Mouse (Mus musculus) midbrain, embryonic 12.5 days (tissue): ENCODE measurements at regions not wholly inside any gene's neighbourhood (a gene's known extent, or its start where the extent isn't known, plus 50 kb on each side); places are given as distances from the start of the nearest gene placed in this dataset.
"Not testable (repeated sequence)": the region's sequence is repeated elsewhere in the genome, so short reads cannot be mapped to it uniquely, and the experiment has no call there.

Source experiments
- ATAC-seq: fragments of 200-750 bp; cut with Nextera tagmentation; 2 replicates; pipeline ENCODE4 v1.8.0; 2017; ENCODE audit warnings: low read depth, moderate TSS enrichment, moderate library complexity; ENCODE audit not compliant: low FRiP score
- H3K27ac ChIP-seq: fragments of 300-500 bp; sonication (generic); replicated peaks from 2 replicates; pipeline ENCODE4 v1.5.1; 2016; ENCODE audit warnings: mild to moderate bottlenecking
- H3K27me3 ChIP-seq: fragments of 300-500 bp; sonication (generic); 2 replicates; pipeline ENCODE4 v1.6.1; 2016; ENCODE audit warnings: mild to moderate bottlenecking
- H3K36me3 ChIP-seq: fragments of 300-500 bp; sonication (generic); 2 replicates; pipeline ENCODE4 v1.6.1; 2016
- H3K4me1 ChIP-seq: fragments of 300-500 bp; sonication (generic); 2 replicates; pipeline ENCODE4 v1.6.1; 2016
- H3K4me2 ChIP-seq: fragments of 300-500 bp; sonication (generic); replicated peaks from 2 replicates; pipeline ENCODE4 v1.6.1; 2016; ENCODE audit warnings: mild to moderate bottlenecking, moderate library complexity
- H3K4me3 ChIP-seq: fragments of 300-500 bp; sonication (generic); 2 replicates; pipeline ENCODE4 v1.5.1; 2016; ENCODE audit warnings: mild to moderate bottlenecking
- H3K9ac ChIP-seq: fragments of 300-500 bp; sonication (generic); replicated peaks from 2 replicates; pipeline ENCODE4 v1.6.1; 2016; ENCODE audit warnings: mild to moderate bottlenecking, moderate library complexity
- H3K9me3 ChIP-seq: fragments of 300-500 bp; sonication (generic); 2 replicates; pipeline ENCODE4 v1.6.1; 2016; ENCODE audit warnings: mild to moderate bottlenecking
- WGBS: fragments of 180-500 bp; shearing (Covaris S2); methylation state at CpG from one replicate; pipeline ENCODE4 v1.1.7; 2016; 5-methylcytosine and 5-hydroxymethylcytosine counted together

DNA sequence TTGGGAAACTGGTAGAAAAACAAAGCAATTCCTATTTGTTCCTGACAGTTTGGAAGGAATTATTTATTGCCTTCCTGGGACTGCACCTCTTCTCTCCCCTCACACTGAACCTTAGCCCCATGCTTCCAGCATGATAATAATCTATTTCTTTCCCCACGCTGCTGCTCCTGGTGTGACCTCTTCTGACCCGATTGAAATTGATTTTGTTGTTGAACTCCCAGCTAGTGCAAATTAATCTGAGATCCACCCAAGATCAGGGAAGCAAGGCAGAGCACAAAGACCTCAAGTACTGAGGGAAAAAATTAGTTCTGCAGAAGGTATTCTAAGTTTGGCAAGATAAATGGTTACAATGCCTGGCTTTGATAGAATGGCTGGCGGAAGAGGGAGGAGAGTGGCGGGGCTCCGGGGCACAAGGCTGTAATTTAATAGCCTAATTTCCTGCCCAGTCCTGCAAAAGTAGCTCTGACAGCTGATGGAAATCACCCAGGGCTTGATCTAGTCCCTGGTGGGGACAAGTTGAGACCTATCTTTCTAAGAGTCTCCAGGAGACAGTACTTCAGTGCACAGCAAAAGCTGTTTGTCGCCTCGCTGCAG, 604.6 kb upstream of the Sox11 start:
- ATAC-seq = no peak
- Histone ChIP-seq H3K9ac (no peak overlapping the region), H3K4me3 (no peak overlapping the region), H3K27ac (peak overlapping the region; percentile 72), H3K27me3 (no peaks in the 10 kb centered on the region), H3K4me2 (no peak overlapping the region), H3K9me3 (no peaks in the 10 kb centered on the region), H3K36me3 (no peaks in the 10 kb centered on the region), H3K4me1 (peaks cover 20% of the 10 kb centered on the region)
- 48% methylated on average over 7 of the region's 7 CpGs for WGBS

DNA sequence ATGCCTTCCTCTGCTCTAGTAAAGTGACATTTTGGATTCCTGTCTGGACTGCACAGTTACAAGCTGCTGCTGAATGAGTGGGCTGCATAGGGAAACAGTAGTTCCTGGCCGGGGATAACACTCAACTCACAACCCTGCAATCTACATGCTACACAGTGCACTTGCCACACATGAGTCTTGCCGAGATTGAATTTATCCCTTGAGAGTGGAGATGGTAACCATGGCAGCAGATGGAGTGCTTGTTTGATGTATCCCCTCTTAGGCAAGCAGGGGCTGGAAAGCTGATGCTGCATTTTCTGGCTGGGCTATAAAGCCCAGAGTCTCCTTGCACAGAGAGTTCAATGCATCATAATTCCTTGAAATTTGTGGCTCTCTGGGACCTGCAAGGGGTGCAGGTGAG, 603.0 kb upstream of the Sox11 start:
- H3K27ac ChIP-seq = peak overlapping the region; percentile 71
- peak; percentile 66; the same call in 1 of the 2 replicates for ATAC-seq

DNA sequence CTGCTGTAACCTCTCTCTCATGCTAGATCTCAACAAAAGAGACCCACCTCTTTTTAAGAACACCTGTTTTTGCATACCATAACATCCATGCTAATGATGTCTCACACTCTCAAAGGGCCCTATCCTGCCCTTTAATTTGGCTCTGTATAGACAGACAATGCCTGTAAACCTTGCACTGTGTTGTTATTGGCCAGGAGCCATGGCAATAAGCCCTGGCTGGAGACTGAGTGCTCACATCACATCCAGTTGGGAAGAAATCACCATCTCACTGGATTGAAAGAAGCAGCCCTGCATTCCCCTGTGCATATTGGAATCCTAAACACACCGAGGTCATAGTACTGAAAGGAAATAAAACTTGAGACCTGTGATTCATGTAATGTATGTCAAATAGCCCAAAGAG, 598.7 kb upstream of the Sox11 start:
- Histone ChIP-seq H3K4me3 (no peak overlapping the region), H3K4me2 (no peak overlapping the region), H3K9me3 (no peaks in the 10 kb centered on the region), H3K27ac (no peak overlapping the region), H3K9ac (no peak overlapping the region), H3K4me1 (peaks cover 10% of the 10 kb centered on the region), H3K36me3 (no peaks in the 10 kb centered on the region), H3K27me3 (no peaks in the 10 kb centered on the region)
- WGBS = 78% methylated on average over 1 of the region's 1 CpGs
- ATAC-seq = no peak

More for the DNA sequence above, 603.0 kb upstream of the Sox11 start:
- 38% methylated on average over 2 of the region's 2 CpGs for WGBS
- Histone ChIP-seq H3K27me3 (no peaks in the 10 kb centered on the region), H3K9ac (no peak overlapping the region), H3K9me3 (no peaks in the 10 kb centered on the region), H3K4me2 (no peak overlapping the region), H3K4me1 (peaks cover 20% of the 10 kb centered on the region), H3K4me3 (no peak overlapping the region), H3K36me3 (no peaks in the 10 kb centered on the region)

DNA sequence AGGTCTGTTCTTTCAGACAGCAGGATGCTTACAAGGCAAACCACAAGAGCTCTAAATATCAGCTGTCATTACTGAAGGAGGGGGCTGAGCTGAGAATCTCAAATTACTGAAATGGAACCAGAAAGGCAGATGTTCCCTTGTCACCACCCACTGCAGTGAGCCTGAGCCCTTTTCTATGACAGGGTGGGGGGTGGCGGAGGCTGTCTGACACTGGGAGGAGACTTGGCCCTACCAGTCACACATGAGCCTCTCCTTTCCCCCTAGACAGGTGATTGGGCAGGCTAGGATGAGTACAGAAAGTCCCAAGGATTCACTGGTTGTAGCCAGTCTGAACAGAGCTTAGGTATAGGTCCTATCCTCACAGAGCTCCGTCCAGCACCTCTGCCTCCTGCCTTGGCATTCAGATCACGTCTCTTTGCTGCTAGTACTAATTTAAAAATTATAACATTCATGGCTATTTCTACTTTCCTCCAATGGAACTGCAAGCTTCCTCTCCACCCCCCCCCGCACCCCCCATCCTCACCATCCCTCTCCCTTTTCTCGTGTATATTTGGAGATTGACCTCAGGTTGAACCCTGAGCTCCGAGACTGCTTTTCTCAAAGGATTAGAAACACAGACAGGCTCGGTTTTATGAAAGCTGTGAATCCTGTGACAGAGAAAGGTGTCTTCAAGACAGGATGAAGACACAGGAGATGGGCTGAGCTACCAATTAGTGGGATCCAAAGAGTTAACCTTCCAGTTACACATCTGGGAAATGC, 590.2 kb upstream of the Sox11 start:
- peak; percentile 60; the same call in 1 of the 2 replicates for ATAC-seq
- WGBS = 34% methylated on average over 7 of the region's 7 CpGs
- H3K27me3 ChIP-seq = no peaks in the 10 kb centered on the region
- H3K27ac ChIP-seq = peak overlapping the region; percentile 10; the same call in 1 of the 2 replicates
- no peak overlapping the region for H3K9ac ChIP-seq
- no peaks in the 10 kb centered on the region for H3K9me3 ChIP-seq
- H3K4me3 ChIP-seq = no peak overlapping the region
- peaks cover 12% of the 10 kb centered on the region for H3K4me1 ChIP-seq
- no peaks in the 10 kb centered on the region for H3K36me3 ChIP-seq
- H3K4me2 ChIP-seq = no peak overlapping the region

DNA sequence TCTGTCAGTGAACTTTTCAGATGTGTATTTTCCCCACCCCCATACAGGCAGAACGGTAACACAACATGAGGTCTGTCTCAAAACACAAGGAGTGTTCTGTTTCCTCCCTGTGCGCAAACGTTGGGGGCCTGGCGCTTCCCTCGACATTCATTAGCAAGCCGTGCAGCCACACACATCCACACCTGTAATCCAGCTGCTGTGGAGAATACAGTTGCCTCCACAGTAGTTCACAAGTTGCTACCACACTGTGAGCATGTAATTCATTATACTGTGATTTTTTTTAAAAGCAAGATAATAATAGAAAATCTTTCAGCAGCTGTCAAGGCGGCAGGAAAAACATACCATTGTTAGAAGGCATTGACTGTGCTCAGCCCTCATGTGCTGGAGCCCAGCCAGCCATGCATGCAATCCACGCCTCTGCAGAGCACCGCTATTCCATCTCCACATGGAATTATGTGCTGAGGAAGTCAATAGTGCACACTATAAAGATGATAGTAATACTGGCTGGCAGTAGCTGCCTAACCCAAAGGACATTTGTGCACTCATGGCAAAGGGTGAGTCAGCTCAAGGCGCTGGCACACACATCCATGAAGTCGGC, 586.1 kb upstream of the Sox11 start:
- Histone ChIP-seq H3K4me2 (no peak overlapping the region), H3K4me1 (peaks cover 12% of the 10 kb centered on the region), H3K36me3 (no peaks in the 10 kb centered on the region), H3K9me3 (no peaks in the 10 kb centered on the region), H3K27ac (0 out of 2 replicates have a peak overlapping the region, but pooled peaks have one; percentile 2), H3K27me3 (no peaks in the 10 kb centered on the region), H3K9ac (no peak overlapping the region), H3K4me3 (no peak overlapping the region)
- 69% methylated on average over 11 of the region's 11 CpGs for WGBS
- no peak for ATAC-seq

DNA sequence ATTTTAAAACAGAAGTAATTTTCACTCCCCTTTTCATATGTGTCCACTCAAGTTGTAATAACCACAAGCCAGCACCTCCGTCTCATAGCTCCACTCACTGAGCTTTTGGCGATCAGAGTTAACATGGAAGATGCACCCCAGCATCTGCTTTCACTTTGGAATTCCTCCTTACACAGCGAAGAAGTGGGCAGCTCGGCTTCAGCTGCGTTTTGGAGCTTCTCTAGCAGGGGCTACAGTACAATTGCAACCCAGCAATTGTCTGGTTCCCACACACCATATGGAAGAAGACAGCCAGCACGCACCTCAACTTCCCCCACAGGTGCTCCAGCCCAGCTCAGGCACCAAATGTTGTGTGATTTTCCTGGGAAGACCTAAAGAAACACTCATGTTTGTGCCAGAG, 584.4 kb upstream of the Sox11 start:
- Histone ChIP-seq H3K4me2 (no peak overlapping the region), H3K4me3 (no peak overlapping the region), H3K4me1 (0 out of 2 replicates have a peak, but pooled peaks cover under 1% of the 10 kb centered on the region), H3K27me3 (no peaks in the 10 kb centered on the region), H3K9ac (no peak overlapping the region), H3K27ac (no peak overlapping the region), H3K9me3 (no peaks in the 10 kb centered on the region), H3K36me3 (no peaks in the 10 kb centered on the region)
- WGBS = 91% methylated on average over 6 of the region's 6 CpGs
- ATAC-seq = no peak

DNA sequence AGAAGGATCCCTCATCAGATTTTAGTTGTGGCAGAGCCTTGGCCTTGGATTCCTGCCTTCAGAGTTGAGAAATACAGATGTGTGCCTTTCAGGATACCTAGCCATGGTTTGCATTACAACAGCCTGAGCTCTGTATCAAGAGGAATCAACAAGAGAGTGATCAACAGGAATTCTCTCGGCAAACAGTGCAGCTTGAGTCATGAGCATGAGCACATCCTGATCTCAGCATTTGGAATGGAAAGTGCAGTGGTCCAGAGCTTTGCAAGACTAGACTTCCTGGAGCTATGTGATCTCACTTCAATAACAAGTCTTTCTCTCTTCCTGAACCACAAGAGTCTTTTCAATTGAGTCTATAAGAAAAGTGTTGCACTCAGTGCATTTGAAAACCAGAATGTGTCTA, 578.2 kb upstream of the Sox11 start:
- 74% methylated on average over 1 of the region's 1 CpGs for WGBS

DNA sequence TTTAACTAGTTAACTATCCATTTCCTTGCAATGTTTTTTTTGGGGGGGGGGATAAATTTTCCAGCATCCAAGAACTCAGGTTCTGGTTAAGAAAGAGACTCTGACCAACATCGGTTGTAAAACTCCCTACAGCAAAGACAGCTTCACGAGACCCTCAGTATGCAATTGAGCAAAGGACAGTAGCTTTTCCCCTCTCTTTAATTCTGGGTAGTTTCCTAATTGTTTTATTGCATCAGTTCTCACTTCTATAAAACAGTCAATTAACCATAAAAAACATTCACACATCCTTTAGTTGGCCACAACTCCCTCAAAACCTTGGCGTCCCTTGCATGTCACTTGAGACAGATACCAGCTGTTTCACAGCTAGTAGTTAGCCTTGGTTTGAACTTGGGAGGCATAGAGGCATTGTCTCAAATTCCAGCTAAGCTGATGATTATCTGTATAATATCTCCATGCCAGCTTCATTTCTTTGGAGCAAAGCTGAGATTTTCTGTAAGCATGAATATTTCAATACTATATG, 574.1 kb upstream of the Sox11 start:
- ATAC-seq = no peak
- no peaks in the 10 kb centered on the region for H3K9me3 ChIP-seq

More for the DNA sequence above, 578.2 kb upstream of the Sox11 start:
- H3K27ac ChIP-seq = no peak overlapping the region
- H3K27me3 ChIP-seq = no peaks in the 10 kb centered on the region
- no peaks in the 10 kb centered on the region for H3K36me3 ChIP-seq
- no peaks in the 10 kb centered on the region for H3K9me3 ChIP-seq
- H3K9ac ChIP-seq = no peak overlapping the region
- ATAC-seq = no peak
- no peak overlapping the region for H3K4me3 ChIP-seq
- H3K4me1 ChIP-seq = no peaks in the 10 kb centered on the region
- no peak overlapping the region for H3K4me2 ChIP-seq

DNA sequence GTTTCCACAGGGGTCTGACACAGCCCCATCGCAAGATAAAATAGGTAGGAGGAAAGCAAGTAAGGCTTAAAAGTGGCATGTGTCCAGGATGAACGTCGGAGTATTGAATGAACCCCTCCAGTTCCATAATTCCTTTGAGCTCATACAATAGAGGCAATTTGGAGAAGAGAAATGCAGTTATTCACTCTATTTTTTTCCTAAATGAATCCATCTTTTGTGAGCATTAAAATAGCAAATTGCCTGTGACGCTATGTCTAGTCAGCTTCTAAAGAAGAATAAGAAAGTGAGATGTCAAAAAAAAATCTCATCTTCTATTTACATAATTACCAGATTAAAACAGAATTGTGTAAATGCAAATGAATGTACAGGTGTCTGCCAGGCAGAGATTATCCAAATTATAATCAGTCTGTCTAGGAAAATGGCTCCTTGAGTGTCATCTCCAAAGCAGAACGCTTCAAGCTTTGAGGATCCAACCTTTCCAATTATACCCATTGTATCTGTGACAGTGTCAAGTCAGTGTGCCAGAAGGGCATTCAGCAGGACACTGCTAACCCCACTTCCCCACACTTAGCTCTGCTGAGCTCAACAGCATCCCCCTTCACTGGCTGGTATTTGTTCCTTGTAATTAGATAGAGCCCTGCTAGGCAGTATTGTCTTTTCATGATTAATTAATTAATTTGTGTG, 567.2 kb upstream of the Sox11 start:
- H3K4me1 ChIP-seq = no peaks in the 10 kb centered on the region
- no peak overlapping the region for H3K27ac ChIP-seq
- no peak overlapping the region for H3K4me2 ChIP-seq
- no peaks in the 10 kb centered on the region for H3K27me3 ChIP-seq
- H3K9me3 ChIP-seq = no peaks in the 10 kb centered on the region
- no peak for ATAC-seq
- no peak overlapping the region for H3K4me3 ChIP-seq
- H3K36me3 ChIP-seq = no peaks in the 10 kb centered on the region
- WGBS = 60% methylated on average over 5 of the region's 5 CpGs
- H3K9ac ChIP-seq = no peak overlapping the region

More for the DNA sequence above, 574.1 kb upstream of the Sox11 start:
- H3K4me3 ChIP-seq = no peak overlapping the region
- H3K27ac ChIP-seq = no peak overlapping the region
- H3K27me3 ChIP-seq = no peaks in the 10 kb centered on the region
- 90% methylated on average over 3 of the region's 3 CpGs for WGBS
- H3K36me3 ChIP-seq = no peaks in the 10 kb centered on the region
- H3K9ac ChIP-seq = no peak overlapping the region
- H3K4me1 ChIP-seq = no peaks in the 10 kb centered on the region
- no peak overlapping the region for H3K4me2 ChIP-seq

DNA sequence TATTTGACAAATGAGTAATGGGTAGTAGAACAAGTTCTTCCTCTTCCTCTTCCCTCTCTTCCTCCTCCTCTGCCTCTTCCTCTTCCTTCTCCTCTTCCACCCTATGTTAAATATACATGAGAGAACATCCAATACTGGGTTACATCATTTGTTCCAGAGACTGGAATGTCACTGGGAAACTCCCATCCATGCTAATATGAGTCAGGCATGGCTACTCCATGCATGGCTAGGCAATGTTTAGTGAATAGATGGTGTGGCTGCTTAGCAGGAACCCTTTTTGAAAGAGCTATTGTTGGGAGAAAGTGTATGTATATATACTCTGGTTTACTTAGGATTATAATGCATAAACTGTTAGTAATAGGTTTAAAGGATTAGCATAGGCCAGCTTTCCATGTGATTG, 554.3 kb upstream of the Sox11 start:
- not testable (repeated sequence) for H3K36me3 ChIP-seq, H3K9ac ChIP-seq, H3K4me2 ChIP-seq, H3K4me3 ChIP-seq, H3K27me3 ChIP-seq, H3K4me1 ChIP-seq, H3K27ac ChIP-seq, H3K9me3 ChIP-seq
- ATAC-seq = peak; percentile 16; the same call in 1 of the 2 replicates

DNA sequence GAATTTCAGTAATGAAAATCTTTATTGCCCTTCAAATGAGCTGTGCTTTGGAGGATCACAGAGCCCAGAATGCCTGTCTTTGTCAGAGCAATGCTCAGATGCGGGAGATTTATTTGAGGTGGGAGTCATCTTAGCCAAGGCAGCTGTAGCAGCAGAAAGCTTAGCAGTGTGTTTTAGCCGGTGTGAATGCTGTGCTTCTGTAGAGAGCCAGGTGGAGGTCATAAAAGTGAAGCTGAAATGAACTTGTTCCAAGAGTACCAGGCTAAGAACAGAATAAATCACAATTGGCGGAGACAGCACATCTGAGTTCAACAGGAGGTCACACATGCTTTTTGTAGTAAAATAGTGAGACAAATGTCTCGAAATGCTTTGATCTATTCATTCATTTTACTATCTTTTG, 539.3 kb upstream of the Sox11 start:
- Histone ChIP-seq H3K9me3 (no peaks in the 10 kb centered on the region), H3K27me3 (no peaks in the 10 kb centered on the region), H3K27ac (no peak overlapping the region), H3K4me1 (no peaks in the 10 kb centered on the region), H3K36me3 (no peaks in the 10 kb centered on the region), H3K4me2 (no peak overlapping the region), H3K4me3 (no peak overlapping the region), H3K9ac (no peak overlapping the region)
- no peak for ATAC-seq
- WGBS = 69% methylated on average over 4 of the region's 4 CpGs

DNA sequence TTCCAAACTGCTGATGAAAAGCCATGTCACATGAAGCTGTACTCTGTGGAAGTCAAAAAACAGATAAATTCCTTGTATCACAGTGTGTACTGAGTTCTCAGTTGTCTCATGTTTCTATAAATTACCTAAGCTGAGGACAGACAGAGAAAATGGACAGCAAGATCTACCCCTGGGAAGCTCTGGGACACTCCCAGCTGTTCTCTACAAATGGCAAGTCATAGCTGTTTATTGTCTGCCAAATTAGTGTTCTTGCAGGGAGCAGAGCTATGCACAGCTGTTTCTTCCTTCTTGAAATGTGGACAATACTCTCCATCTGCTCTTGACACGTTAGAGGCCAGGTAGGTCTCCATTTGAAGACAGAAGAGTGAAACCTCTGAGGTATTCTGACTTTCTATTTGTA, 524.0 kb upstream of the Sox11 start:
- H3K9me3 ChIP-seq = no peaks in the 10 kb centered on the region
- H3K27ac ChIP-seq = no peak overlapping the region
- no peak overlapping the region for H3K4me2 ChIP-seq
- H3K4me3 ChIP-seq = no peak overlapping the region
- 73% methylated on average over 1 of the region's 1 CpGs for WGBS
- H3K27me3 ChIP-seq = no peaks in the 10 kb centered on the region
- peaks cover 2% of the 10 kb centered on the region; the same call in 1 of the 2 replicates for H3K4me1 ChIP-seq
- no peak for ATAC-seq
- H3K9ac ChIP-seq = no peak overlapping the region
- H3K36me3 ChIP-seq = no peaks in the 10 kb centered on the region
